Mouse (Mus musculus): ENCODE measurements around the gene Ets2.

Gene Ets2

DNA sequence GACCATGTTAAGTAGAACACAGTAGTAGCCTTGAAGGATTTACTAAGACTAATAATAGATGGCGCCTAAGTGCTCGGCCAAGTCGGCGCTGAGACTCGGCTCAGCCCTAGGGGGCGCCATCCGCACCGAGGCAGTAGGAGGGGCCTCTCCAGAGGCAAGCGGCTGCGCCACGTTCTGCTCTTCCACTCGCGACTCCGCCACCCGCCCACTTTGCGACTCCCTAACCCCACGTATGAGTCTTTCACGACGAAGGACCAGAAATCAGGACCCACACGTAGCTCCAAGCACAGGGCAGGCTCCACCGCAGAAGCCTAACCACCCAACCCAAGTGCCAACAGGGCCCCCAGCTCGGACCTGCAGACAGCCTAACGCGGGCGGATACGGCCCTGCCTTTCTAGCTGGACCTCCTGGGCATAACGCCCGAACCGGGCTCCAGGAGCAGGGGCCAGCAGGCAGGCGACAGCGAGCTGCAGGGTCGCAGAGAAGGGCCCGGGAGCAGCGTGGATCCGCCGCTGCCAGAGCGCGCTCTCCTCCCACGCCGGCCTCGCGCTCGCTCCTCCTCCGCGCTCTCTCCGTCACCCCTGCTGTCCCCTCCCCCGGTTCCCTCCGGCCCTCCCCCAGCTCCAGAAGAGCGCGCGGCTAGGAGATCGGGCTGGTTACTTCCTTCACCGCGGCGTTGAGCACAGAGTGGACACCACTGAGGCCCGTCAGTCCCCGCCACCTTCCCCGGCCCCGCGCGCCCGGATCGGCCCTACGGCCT is at the start of gene Ets2:
TSS of gene Ets2 (plus strand) at position 274 of the 760 bp plus-strand sequence.
- CTCF ChIA-PET: interaction anchor here (0.8 to 1.3 kb wide), 2 partner anchors 42 to 59 kb away, joined by 3 read pairs; no protein-coding TSS in a partner anchor

DNA sequence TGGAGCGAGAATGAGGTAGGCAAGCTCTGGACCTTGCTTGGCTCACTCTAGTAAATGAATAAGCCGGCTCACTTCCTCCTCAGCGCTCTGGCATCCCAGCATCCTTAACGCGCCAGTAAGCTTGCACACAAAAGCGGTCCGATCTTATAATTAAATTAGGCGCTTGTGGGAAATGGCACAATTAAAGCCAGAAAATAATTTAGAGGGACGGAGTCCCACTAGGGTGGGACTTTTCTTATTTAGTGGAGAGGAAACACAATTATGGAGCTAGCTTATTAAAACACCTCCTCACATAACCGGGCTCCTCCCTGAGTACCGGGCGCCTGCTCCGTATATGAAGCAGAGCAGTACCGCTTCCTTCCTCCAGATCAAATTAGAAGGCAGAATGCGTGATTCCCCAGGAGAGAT is 47.7 kb upstream of the Ets2 start:
- CTCF ChIA-PET: interaction anchor here (0.6 to 0.7 kb wide), 2 partner anchors 265 to 291 kb away, joined by 3 to 4 read pairs; no protein-coding TSS in a partner anchor

DNA sequence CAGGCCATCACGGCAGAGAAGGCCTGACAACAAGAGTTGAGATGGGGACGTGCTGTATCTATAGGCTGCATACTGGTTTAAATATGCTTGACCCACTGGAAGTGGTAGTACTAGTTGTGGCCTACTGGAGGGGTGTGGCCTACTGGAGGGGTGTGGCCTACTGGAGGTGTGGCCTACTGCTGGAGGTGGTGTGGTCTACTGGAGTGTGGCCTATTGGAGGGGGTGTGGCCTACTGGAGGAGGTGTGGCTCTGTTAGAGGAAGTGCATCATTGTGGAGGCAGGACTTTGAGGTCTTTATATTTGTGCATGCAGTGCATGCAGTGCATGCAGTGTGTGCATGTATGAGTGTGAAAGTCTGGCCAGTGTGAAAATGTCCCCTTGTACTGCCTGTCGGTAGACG is 45.3 kb upstream of the Ets2 start:
- CTCF ChIA-PET: no interaction called here

DNA sequence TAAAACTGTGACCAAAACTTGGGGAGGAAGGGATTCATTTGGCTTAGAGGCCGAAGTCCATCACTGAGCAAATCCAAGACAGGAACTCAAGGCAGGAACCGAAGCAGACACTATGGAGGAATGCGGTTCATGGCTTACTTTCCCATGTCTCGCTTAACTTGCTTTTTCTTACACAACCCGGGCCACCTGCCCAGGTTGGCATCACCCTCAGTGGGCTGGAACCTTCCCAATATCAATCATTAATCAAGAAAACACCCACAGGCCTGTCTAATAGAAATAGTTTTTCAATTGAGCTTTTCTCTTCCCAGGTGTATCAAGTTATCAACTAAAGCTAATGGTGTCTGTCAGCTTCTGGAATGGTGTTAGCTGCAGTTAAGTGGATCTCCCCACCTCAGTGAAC is 44.7 kb upstream of the Ets2 start:
- CTCF ChIA-PET: no interaction called here

DNA sequence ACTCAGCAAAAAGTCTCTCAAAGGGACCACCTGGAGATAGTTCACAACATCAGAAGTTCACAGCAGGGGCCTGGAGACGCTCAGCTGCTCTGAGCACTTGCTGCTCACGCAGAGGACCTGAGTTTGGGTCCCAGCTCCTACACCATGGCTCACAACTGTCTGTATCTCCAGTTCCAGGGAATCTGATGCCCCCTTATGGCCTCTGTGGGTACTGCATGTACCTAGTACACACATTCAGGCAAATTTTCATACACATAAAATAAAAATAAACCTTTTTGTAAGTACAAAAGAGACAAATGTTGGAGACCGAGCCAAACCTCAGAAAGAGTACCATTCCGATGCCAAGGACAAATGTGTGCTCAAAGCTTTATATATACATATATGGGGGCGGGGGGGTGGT is 44.1 kb upstream of the Ets2 start:
- CTCF ChIA-PET: no interaction called here

DNA sequence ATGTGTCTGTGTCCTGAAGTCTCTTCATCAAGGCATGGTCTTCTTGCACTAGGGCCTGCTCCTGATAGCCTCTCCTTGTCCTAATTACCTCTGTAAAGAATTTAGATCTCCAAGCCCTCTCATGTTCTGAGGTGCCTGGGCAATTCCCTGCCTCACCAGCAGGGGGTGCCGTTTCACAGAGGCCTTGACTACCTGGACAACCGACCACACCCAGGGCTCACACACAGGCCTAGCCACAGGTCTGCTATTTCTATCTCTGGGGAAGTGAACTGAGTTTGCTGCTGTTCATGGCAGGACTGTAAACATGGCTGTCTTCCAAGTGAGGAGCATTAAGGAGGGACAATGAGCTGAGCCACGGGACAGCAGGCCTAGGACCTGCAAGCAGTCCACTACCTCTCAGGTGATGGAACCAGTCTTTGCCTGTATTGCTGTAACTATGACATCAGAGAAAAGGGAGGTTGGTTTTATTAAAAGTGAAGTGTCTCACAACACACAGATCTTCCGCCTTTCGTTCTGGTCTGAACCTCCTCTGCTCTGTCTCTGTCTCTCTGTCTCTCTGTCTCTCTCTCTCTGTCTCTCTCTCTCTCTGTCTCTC is 42.9 kb upstream of the Ets2 start:
- CTCF ChIA-PET: interaction anchor here (1.3 kb wide), 1 partner anchor 43 kb away, joined by 3 read pairs; the partner anchor contains the start of gene Ets2

DNA sequence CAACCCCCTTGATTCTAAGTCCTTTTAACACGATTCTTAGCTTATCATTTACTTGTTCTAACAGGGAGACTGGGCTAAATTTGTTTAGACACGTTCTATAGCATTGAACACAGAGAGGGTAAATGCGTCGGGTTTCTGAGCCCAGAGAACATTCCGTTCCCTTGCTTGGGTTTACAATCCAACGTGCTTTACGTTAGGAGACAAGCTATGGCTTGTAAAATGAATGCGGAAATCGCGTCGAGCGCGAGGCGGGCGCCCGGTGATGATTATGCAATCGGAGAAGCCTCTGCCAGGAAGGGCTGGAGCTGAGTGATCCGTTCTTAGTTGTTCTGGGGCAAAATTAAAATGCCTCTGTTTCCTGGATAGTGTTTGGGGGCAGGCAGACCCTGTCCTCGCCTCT is 42.4 kb upstream of the Ets2 start:
- CTCF ChIA-PET: interaction anchor here (1.3 kb wide), 1 partner anchor 42 kb away, joined by 3 read pairs; the partner anchor contains the start of gene Ets2

DNA sequence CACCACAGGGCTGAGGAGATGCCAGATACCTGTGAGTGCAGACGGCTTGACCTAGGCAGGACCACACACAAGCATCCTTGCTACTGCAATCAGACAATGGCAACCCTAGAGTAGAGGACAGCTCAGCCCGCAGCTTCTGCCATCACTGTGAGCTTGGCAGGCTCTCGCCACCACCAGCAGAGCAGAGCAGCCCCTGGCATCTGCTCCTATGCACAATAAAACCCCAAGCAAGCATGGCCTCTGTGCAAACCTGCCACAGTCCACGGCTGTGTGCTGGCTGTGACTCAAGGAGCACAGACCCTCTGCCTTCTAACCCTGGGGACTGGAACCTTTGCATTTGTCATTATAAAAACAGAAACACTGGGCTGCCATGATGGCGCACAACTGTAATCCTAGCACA is 41.0 kb upstream of the Ets2 start:
- CTCF ChIA-PET: interaction anchor here (0.5 kb wide), 1 partner anchor 170 kb away, joined by 13 read pairs; no protein-coding TSS in a partner anchor

DNA sequence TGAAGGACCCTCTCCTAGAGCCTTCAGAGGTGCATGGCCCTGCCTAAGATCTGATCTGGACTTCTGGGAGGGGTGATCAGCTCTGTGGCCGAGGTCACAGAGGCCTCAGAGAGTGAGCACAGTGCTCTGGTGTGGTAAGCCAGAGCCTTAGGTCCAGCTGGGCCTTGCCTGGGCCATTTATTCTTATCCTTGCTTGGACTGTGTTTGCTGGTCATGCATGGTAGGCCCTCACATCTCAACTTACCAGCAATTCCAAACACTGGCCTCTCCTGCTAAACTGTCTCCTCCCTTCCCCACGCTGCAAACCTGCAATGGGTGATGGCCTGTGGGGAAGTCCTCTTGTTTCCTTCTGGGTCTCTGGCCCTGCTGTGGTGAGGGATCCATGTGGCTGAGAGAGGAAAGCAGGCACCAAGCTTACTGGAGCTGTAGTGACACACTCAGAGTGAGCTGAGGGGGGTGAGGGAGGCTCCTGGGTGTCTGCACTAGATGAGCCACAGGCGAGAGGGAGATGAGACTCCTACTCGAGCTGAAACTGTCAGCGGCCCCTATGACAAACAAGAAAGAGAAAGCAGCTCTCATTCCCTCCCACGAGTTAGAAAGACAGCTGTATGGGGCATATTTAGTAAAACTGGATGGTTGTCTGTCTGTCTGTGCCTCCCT is 36.3 kb upstream of the Ets2 start:
- CTCF ChIA-PET: interaction anchor here (0.6 kb wide), 1 partner anchor 388 kb away, joined by 3 read pairs; no protein-coding TSS in a partner anchor

DNA sequence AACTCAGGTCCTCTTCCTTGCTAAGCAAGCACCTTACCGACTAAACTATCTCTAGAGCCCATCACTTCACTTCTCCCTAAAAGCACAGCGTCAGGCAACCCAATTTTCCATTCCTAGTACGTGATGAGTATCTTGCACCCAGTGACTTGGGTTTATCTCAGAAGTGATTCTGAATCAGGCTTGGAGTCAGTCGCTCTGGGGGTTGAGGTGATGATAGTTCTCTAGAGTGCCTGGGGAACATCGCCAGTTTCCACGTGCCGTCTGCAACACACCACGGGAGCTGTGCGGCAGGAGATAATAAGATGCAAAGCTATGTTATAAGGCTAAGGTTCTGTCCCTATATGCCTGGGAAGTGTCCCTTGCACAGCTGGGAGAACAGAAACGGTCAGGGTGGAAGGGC is 35.6 kb upstream of the Ets2 start:
- CTCF ChIA-PET: no interaction called here

DNA sequence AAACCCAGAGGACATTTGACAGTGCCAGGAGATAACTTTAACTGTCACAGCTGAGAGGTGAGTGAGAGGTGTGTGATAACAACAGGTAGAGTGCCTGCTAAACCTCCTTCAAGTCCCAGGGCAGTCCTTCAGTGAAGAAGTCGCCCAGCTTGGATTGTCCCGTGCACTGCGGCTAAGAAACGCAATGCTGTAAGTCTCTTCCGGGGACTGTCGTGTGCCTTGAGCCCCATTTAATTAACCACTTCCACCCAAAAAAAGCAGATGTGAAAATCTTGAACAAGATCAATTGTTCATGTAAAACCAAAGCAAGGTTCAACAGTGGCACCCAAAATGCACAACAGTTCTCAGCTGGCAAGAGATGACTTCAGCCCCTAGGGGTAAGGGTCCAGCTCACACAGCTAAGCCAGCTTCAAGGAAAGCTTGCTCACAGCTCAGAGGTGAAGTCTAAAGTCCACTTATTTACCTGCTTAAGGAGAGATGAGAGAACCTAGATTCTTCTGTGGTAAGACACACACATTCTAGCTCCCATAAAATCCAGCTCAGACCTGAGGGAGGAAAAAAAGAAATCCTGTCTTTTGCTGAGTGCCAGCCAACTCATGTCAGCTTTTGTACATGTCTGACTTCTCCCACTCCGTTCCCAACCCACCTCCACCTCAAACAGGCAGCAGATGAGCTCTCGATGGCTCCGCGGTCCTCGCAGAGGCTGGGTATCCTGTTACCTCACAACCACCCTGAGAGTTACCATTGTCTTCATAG is 34.3 kb upstream of the Ets2 start:
- CTCF ChIA-PET: interaction anchor here (0.6 kb wide), 1 partner anchor 70 kb away, joined by 4 read pairs; no protein-coding TSS in a partner anchor

DNA sequence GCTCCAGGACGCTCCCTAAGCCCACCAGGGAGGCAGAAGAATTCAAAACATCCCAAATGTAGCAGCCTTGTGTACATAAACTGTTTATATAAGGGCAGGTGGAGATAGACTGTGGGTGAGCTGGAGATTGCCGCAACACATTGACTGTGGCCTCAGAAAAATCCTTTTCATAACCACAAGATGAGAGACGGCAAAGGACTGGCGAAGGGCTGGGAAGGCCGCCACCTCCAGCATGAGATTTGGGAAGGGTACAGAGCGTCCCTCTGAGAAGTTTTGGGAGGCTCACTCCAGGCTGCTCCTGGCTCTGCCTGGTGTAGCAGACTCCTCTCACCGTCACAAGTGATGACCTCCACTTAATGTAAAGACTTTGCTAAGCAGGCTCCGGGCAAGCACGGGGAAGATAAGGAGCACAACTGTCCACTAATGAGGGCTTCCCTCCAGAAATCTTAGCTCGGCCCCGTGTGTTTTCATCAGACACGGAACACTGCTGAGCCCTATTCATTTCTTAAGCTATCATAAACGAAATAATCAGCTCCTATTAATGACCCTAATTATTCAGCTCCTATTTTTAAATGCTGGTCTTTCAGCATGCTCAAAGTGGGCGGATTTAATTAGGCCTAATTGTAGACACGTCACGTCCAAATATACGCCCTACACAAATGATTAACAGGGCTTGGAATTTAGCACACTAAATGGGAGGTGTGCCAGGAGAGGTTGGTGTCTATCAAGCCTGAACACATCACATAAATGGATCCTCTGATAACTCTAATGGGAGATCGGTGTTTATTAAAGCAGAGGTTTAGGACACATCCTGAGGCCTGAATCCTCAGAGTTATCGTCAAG is 33.5 kb upstream of the Ets2 start:
- CTCF ChIA-PET: no interaction called here

DNA sequence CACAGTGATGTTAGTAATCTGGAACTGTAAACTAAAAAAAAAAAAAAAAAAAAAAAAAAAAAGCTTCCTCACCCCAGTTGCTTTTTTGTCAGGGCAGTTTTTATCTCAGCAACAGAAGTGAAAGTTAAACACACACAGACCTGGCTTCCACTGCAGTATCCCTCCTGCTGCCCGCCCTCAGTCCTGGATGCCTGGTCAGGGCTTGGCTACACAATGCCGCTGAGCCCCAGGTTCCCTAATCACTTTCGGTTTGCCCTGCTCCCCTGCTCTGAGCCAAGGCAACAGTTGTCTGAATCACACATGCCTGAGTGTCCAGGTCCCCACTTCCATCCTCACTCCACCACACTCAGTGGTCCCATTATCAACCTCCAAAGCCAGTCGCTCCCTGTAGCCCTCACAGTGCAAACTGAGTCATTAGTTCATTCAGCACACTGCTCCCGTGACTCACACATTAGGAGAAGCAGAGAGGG is 27.4 kb upstream of the Ets2 start:
- CTCF ChIA-PET: interaction anchor here (0.6 kb wide), 1 partner anchor 58 kb away, joined by 4 read pairs; no protein-coding TSS in a partner anchor

DNA sequence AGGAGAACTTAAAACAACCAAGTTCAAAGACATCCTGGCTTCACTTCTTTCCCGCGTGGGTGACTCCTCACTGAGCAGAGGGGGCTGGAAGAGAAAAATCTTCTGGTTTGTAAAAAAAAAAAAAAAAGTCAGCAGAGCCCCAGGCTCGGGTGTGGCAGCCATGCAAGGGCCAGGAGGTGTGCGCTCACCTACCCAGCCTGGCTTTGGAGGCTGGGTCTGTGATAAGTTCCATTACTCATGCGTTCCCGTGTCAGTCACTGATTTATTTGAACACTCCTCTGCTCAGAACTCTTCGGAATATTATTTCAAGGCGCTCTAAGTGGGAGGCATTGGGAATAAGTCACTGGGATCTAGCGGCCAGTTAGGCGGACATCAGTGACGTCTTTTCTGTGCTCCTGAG is 26.7 kb upstream of the Ets2 start:
- CTCF ChIA-PET: no interaction called here

DNA sequence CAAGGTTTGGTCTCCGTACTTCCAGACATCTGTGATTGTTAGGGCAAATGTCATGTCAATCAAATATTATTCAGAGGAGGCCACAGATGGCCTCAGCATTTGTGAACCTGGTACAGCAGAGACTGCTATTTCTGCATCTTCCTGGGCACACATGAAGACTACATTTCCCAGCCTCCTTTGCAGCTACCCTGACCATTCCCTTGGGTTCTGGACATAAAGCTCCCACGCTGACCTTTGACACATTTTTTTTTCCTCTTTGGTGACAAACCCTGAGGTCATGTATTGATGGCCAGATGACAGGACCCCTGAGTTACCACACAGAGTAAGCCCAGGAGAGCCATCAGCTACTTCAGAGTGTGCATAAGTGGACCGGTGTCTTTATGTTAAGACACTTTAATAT is 25.2 kb upstream of the Ets2 start:
- CTCF ChIA-PET: no interaction called here

DNA sequence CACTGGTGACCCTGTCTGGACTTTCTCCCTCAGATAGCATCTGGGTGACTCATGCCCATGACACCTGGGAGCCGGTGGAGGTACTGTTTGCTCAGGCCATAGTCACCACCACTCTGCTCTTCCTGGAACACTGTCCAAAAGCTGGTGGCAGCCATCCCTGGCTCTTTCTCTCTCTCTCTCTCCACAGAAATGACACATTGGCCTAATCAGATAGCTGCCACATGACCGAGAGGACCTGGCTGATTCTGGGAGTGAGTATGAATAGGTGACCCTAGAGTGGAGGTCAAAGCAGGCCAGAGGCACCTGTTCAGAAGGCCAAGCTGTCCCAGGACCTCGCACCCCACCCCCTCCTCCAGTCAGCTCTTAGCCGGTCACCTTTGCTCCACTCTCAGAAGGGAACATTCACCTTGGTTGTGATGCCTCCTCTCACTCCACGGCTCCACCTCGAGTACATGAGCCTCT is 19.4 kb upstream of the Ets2 start:
- CTCF ChIA-PET: no interaction called here

DNA sequence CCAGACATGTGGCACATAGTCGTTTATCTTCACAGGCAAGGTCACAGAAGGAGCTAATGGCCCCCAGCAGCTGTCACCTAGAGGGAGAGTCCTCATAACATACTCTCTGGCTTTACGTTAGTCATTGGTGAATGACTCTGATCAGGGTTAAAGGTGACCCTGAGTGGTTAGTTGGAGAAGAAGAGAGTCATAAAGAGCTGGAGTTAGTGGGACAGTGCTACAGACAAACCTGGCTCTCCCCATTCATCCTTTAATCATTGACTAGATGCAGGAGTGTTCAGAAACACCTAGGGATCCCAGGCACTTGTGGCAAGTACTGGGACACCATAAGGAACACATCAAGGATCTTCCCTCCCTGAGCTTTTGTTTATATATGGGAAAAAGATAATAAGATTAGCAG is 16.1 kb upstream of the Ets2 start:
- CTCF ChIA-PET: no interaction called here

DNA sequence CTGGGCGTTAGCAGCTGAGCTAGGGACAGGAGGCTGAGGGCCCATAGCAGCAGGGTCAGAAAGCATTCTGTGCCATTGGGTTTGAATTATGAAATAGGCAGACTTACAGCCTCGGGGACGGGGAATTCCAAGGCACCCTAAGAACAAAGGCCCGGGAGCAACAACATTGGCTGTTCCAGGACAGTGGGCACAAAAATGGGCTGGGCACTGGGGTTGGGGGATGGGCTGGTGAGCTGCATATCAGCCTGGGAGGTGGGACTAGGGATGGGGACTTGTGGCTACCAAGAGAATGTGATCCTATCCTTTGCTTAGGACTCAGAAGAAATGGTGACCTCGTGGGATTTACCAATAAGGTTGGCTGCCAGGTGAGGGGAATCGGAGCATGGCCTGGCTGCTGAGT is 15.6 kb upstream of the Ets2 start:
- CTCF ChIA-PET: no interaction called here

DNA sequence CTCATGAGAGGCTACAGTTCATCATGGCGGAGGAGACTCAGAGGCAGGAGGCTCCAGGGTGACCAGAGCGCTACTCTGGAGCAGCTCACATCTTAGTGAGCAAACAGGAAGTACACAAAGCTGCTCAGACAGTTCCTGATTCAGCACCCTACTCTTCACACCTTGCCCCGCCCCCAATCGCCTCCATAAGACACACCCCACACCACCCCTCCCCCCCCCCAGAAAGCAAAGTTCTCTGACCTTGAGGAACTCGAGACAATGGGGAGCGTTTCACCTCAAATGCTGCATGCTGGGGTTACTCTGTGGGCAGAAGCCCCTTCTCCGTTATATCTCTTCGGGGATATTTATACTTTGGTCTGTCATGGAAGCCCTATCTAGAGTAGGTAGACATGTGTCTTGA is 15.0 kb upstream of the Ets2 start:
- CTCF ChIA-PET: no interaction called here

DNA sequence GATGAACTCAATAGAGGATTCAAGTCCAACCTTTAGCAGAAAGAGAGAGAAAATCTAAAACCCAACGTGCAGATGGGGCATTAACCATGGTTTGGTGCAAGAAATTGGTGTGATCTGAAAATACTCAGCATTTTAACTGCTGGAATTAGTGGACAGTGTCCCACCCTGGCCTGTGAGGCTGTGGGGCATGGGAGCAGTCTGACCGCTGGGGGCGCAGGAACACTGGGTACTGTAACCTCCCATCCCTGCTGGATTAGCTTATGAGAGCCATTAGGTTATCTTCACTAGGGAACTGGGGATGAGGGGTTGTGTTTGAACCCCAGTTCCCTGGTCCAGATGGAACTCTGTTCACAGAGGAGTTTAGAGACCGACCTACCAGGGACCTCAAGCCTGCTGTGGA is 13.9 kb upstream of the Ets2 start:
- CTCF ChIA-PET: interaction anchor here (0.6 kb wide), 1 partner anchor 20 kb away, joined by 8 read pairs; no protein-coding TSS in a partner anchor

DNA sequence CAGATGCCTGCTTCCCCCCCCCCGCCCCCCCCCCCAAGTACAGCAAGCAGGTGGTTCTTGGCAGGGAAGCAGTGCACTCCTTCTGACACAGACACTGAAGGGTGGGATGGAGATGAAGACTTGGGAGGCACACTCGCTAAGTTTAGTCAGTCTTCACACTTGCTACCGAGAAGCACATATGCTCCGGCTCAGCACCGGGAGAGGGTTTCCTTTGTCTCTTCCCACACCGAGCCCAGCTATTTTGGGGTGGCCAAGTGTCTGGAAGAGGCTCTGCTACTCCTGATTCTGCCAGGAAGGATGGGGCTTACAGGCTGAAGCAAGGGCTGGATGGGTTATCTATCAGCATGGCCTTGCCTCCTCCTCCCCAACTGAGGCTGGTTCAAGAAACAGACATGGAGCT is 5.3 kb upstream of the Ets2 start:
- CTCF ChIA-PET: no interaction called here

Measured in spleen, embryonic (tissue).